Comparison of ENCODE assay signal across 8 mouse cellular contexts in genomic region chr13:4110281-4111188, GRCm38 (mm10). TPM values are rescaled to one million over a fixed set of nuclear protein-coding genes. Genes with fewer than 3 reads are reported as not detected.
A peak's percentile ranks its signal among the peaks of the same experiment; 100 is the strongest.
DNase-seq lines count a peak whose midpoint lies in the region; ATAC-seq and TF ChIP-seq lines count a peak whose summit lies in the region.

No protein-coding gene starts in this region.

- no peak overlapping the region for H3K9ac ChIP-seq in heart, postnatal 0 days (replicated peaks; ENCODE audit: low read depth, low read length)
- no peak overlapping the region for H3K9ac ChIP-seq in liver, embryonic 16.5 days (ENCODE audit: low read depth, low read length)
- no peak overlapping the region for H3K9ac ChIP-seq in neural tube, embryonic 13.5 days

- TF ChIP-seq POLR2A in bone marrow macrophage, adult 2 months (IDR thresholded peaks at IDR 0.05; ENCODE audit: borderline replicate concordance, low read depth, low read length), result no peak

- no peak for TF ChIP-seq EP300 in heart, postnatal 0 days (IDR thresholded peaks at IDR 0.05; ENCODE audit: low read depth)

- peak; percentile 37; the same call in 1 of the 2 replicates for TF ChIP-seq CTCF in bone marrow macrophage, adult 2 months (IDR thresholded peaks at IDR 0.05; ENCODE audit: low read depth, low read length)
- TF ChIP-seq CTCF in heart, postnatal 0 days (IDR thresholded peaks at IDR 0.05; ENCODE audit: low read depth), result peak; percentile 77

- H3K9me3 ChIP-seq in heart, postnatal 0 days (replicated peaks; ENCODE audit: control insufficient read depth, low read length), result no peaks in the 10 kb centered on the region
- H3K9me3 ChIP-seq in liver, embryonic 16.5 days (replicated peaks; ENCODE audit: control insufficient read depth, low read length), result no peaks in the 10 kb centered on the region
- no peaks in the 10 kb centered on the region for H3K9me3 ChIP-seq in neural tube, embryonic 13.5 days

- H3K4me2 ChIP-seq in heart, postnatal 0 days (ENCODE audit: low read depth, low read length), result no peak overlapping the region
- H3K4me2 ChIP-seq in liver, embryonic 16.5 days (ENCODE audit: low read depth, low read length), result no peak overlapping the region
- no peak overlapping the region for H3K4me2 ChIP-seq in neural tube, embryonic 13.5 days

- H3K27ac ChIP-seq in bone marrow macrophage, adult 2 months (ENCODE audit: insufficient read depth, low read depth, low read length), result no peak overlapping the region
- no peak overlapping the region for H3K27ac ChIP-seq in heart, postnatal 0 days (ENCODE audit: low read depth)
- no peak overlapping the region for H3K27ac ChIP-seq in liver, embryonic 16.5 days (ENCODE audit: low read length)
- no peak overlapping the region for H3K27ac ChIP-seq in neural tube, embryonic 13.5 days (replicated peaks)

- peak; percentile 87 for DNase-seq in ES-CJ7 (ENCODE audit: low read depth, low spot score)
- peak; percentile 55 for DNase-seq in heart, postnatal 0 days (ENCODE audit: low spot score)
- DNase-seq in kidney, postnatal 25 days, result peak; percentile 74 to 78
- peak; percentile 52 for DNase-seq in thymus, postnatal 4 days

- H3K4me3 ChIP-seq in bone marrow macrophage, adult 2 months (ENCODE audit: insufficient read depth, low read length), result no peak overlapping the region
- H3K4me3 ChIP-seq in heart, postnatal 0 days (ENCODE audit: low read depth, low read length), result no peak overlapping the region
- no peak overlapping the region for H3K4me3 ChIP-seq in liver, embryonic 16.5 days (ENCODE audit: low read depth, low read length)
- no peak overlapping the region for H3K4me3 ChIP-seq in neural tube, embryonic 13.5 days

- H3K27me3 ChIP-seq in heart, postnatal 0 days (ENCODE audit: control insufficient read depth, insufficient read depth, low read length), result no peaks in the 10 kb centered on the region
- no peaks in the 10 kb centered on the region for H3K27me3 ChIP-seq in liver, embryonic 16.5 days (ENCODE audit: control insufficient read depth, insufficient read depth, low read depth, low read length)
- H3K27me3 ChIP-seq in neural tube, embryonic 13.5 days, result no peaks in the 10 kb centered on the region

- ATAC-seq in erythroid progenitor cell, adult 5-6 weeks (replicated peaks; ENCODE audit: low FRiP score, poor library complexity, severe bottlenecking), result peak; percentile 61
- no peak for ATAC-seq in heart, postnatal 0 days (ENCODE audit: insufficient read depth, low read depth)
- 0 out of 2 replicates have a peak, but pooled peaks have one; percentile 24 for ATAC-seq in liver, embryonic 16.5 days (ENCODE audit: low read depth)
- ATAC-seq in neural tube, embryonic 13.5 days (ENCODE audit: low read depth), result peak; percentile 85

- no peaks in the 10 kb centered on the region for H3K4me1 ChIP-seq in bone marrow macrophage, adult 2 months (ENCODE audit: control insufficient read depth, insufficient read depth, low read length)
- H3K4me1 ChIP-seq in heart, postnatal 0 days (ENCODE audit: control insufficient read depth, insufficient read depth), result no peaks in the 10 kb centered on the region
- no peaks in the 10 kb centered on the region for H3K4me1 ChIP-seq in liver, embryonic 16.5 days (ENCODE audit: control insufficient read depth, low read depth, low read length)
- no peaks in the 10 kb centered on the region for H3K4me1 ChIP-seq in neural tube, embryonic 13.5 days (replicated peaks)

- WGBS in heart, postnatal 0 days, result 32% methylated on average over 6 of the region's 6 CpGs
- 23% methylated on average over 6 of the region's 6 CpGs for WGBS in liver, embryonic 16.5 days (ENCODE audit: insufficient replicate concordance)
- WGBS in neural tube, embryonic 13.5 days, result 38% methylated on average over 6 of the region's 6 CpGs

- H3K36me3 ChIP-seq in heart, postnatal 0 days (replicated peaks; ENCODE audit: control insufficient read depth, insufficient read depth, low read length), result no peaks in the 10 kb centered on the region
- H3K36me3 ChIP-seq in liver, embryonic 16.5 days (ENCODE audit: control insufficient read depth, insufficient read depth), result no peaks in the 10 kb centered on the region
- no peaks in the 10 kb centered on the region for H3K36me3 ChIP-seq in neural tube, embryonic 13.5 days

RNA-seq across cellular contexts. Expression of gene Akr1c18, which starts 39.9 kb away (rescaled TPM):
- polyA plus RNA-seq in bone marrow macrophage, adult 2 months (2012; ENCODE audit: insufficient read depth, insufficient read length, missing spikeins), result not detected in 2 replicates
- total RNA-seq in erythroid progenitor cell, adult 5-6 weeks (2015; ENCODE audit: low replicate concordance), result not detected in 2 replicates
- total RNA-seq in erythroid progenitor cell, adult 5-6 weeks (2017; ENCODE audit: low replicate concordance), result not detected in 2 replicates
- 0.69 and 7.6 TPM in 2 replicates for total RNA-seq in heart, postnatal 0 days (2014; rRNA removed; ENCODE audit: low replicate concordance)
- polyA plus RNA-seq in heart, postnatal 0 days (2015; fragmentation: Nextera tagmentation; extraction: Ambion mirVana), result 0.12 and 0.86 TPM in 2 replicates
- polyA plus RNA-seq in liver, embryonic 16.5 days (2015; fragmentation: Nextera tagmentation; extraction: Ambion mirVana), result 0.92 and 1.1 TPM in 2 replicates
- not detected in 2 replicates for polyA plus RNA-seq in neural tube, embryonic 13.5 days (2015; fragmentation: Nextera tagmentation; extraction: Ambion mirVana)
